Mouse (Mus musculus) small intestine, adult 2 months (tissue): ENCODE results near the gene Tmem231. TPM values are rescaled to one million over a fixed set of nuclear protein-coding genes. Genes with fewer than 3 reads are reported as not detected.

Experiments
- H3K27ac ChIP-seq: fragments of 200-500 bp; 2 replicates; pipeline ENCODE4 v1.5.1; 2012; ENCODE audit warnings: low read depth, low read length, control low read depth, inconsistent platforms; ENCODE audit not compliant: insufficient read depth
- H3K27me3 ChIP-seq: fragments of 200-500 bp; 2 replicates; pipeline ENCODE4 v1.6.1; 2012; ENCODE audit warnings: mild to moderate bottlenecking, moderate library complexity, low read length, inconsistent platforms; ENCODE audit not compliant: control insufficient read depth, insufficient read depth
- H3K36me3 ChIP-seq: fragments of 200-500 bp; 2 replicates; pipeline ENCODE4 v1.6.1; 2012; ENCODE audit warnings: mild to moderate bottlenecking, low read length, control low read depth, inconsistent platforms; ENCODE audit not compliant: control insufficient read depth, insufficient read depth
- H3K4me1 ChIP-seq: fragments of 200-500 bp; 2 replicates; pipeline ENCODE4 v1.6.1; 2012; ENCODE audit warnings: low read length, inconsistent platforms, mixed read lengths; ENCODE audit not compliant: control insufficient read depth, insufficient read depth, insufficient read length
- H3K4me3 ChIP-seq: fragments of 200-500 bp; 2 replicates; pipeline ENCODE4 v1.5.1; 2012; ENCODE audit warnings: low read depth, mild to moderate bottlenecking, control low read depth, inconsistent platforms, low read length, moderate library complexity
- CTCF ChIP-seq: fragments of 200-500 bp; IDR thresholded peaks from 2 replicates; pipeline ENCODE4 v1.5.1; 2012; ENCODE audit warnings: low read depth, mild to moderate bottlenecking, control low read depth, inconsistent platforms, low read length, moderate library complexity, mixed read lengths; ENCODE audit not compliant: insufficient replicate concordance, insufficient read length; ENCODE audit errors: extremely low read depth
- POLR2A ChIP-seq: fragments of 200-500 bp; IDR thresholded peaks from 2 replicates; pipeline ENCODE4 v1.6.1; 2012; ENCODE audit warnings: low read depth, mild to moderate bottlenecking, control low read depth, inconsistent platforms, low read length, moderate library complexity
- WGBS: fragments of 180-500 bp; shearing (Covaris S2); methylation state at CpG from one replicate; pipeline ENCODE4 v1.1.7; 2018; 5-methylcytosine and 5-hydroxymethylcytosine counted together
- polyA plus RNA-seq: library from polyadenylated mRNA; depleted of rRNA; stranded (reverse); fragments of >200 nt; gene quantifications from 2 replicates; pipeline ENCODE4 v1.2.3, GENCODE M21; 2012; rRNA removed

The Tmem231 gene
- polyA plus RNA-seq, 1 experiment, result 1.5 TPM

DNA sequence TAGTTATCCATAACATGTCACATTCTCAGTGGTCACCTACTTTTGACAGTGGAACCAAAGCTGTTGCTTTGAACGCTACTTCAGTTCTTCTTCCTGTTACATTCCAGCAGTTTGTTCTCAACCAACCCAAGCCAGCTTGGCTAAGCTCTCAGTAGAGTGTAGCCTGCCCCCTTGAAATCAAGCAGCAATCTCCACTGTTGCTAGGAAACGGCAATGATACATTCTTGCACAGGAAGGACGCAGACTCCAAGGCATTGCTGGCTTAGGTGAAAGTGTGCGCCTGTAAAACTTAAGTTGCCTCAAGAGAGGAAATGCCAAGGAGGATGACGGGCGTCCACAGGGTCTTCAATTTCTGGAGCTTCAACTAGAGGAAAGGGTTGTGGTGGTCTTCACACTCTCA is 67.8 kb downstream of the Tmem231 start:
- no peaks in the 10 kb centered on the region for H3K27me3 ChIP-seq
- peaks cover 28% of the 10 kb centered on the region for H3K36me3 ChIP-seq
- H3K27ac ChIP-seq, result no peak overlapping the region
- no peak overlapping the region for H3K4me3 ChIP-seq
- H3K4me1 ChIP-seq, result peaks cover 2% of the 10 kb centered on the region; the same call in 1 of the 2 replicates
- TF ChIP-seq POLR2A, result no peak
- 88% methylated on average over 6 of the region's 6 CpGs for WGBS

DNA sequence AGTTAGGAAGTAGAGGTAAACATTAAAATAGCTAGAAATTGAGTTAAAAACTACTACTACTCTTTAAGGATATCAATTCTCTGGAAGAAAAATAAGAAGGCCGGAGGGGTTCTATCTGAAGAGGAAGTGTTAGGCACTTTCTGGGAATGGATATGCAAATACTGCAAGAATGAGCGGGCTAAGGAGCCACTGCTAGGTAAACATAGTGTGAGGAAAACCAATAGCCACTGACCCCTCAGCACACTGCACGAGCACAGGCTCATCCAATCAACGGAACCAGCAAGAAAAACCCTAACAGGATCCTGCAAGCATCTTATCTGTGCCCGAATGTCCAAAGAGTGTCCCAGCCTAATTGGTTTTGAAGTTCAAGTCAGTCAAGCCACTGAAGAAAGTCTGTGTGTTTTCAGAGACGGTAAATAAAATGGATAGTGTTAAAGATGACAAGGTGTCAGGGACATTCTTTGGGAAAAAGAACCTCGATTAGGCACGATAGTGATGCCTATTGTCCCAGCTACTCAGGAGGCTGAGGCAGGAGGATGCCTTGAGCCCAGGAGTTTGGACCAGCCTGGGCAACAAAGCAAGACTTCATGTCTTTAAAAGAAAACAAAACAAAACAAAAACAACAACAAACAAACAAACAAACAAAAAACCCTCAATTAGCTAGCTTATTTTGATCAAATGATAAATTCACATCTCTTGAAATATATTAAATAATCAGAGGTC is 68.4 kb downstream of the Tmem231 start:
- no peaks in the 10 kb centered on the region for H3K27me3 ChIP-seq
- no peak overlapping the region for H3K4me3 ChIP-seq
- 52% methylated on average over 8 of the region's 8 CpGs for WGBS
- TF ChIP-seq CTCF (no peak), POLR2A (no peak)
- no peak overlapping the region for H3K27ac ChIP-seq
- peaks cover 28% of the 10 kb centered on the region for H3K36me3 ChIP-seq
- peaks cover 2% of the 10 kb centered on the region; the same call in 1 of the 2 replicates for H3K4me1 ChIP-seq

DNA sequence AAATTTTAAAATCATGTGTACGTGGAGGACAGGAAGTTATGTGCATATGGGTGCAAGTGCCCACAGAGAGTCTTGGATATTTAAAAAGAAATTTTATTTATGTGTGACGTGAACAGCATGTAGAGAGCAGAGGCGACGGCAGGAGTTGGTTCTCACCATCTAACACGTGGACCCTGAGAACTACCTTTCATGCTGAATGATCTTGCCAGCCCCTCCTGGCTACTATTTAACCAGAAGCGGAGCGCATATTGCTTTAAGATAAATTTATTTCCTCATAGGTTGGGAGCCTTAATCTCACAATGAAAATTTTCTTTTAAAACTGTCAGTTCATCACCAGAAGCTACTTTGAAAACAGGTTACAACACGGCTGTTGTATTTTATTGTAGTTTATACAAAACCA is 69.0 kb downstream of the Tmem231 start:
- 48% methylated on average over 8 of the region's 8 CpGs for whole genome bisulfite sequencing

DNA sequence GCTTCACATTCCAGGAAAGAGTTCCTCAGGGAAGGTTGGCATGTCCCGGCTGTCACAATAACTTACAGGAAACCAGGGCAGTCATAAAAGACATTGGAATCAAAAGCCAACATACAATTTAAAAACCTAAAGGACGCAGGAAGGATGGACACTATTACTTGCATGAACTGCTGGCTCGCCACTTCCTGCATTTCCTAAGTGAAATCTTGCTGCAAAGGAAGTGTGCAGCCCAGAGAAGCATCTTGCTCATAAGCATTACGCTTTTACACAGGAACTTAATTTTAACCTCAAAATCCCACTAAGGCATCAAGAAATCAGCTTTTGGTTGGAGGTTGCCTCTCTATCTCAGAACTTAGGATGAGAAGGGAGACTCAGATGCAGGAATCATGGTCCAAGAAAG is 70.4 kb downstream of the Tmem231 start:
- 83% methylated on average over 4 of the region's 4 CpGs for WGBS
- no peak overlapping the region for H3K4me3 ChIP-seq
- TF ChIP-seq POLR2A (no peak), CTCF (no peak)

More for the DNA sequence above, 69.0 kb downstream of the Tmem231 start:
- Histone ChIP-seq H3K4me1 (peaks cover 2% of the 10 kb centered on the region; the same call in 1 of the 2 replicates), H3K4me3 (no peak overlapping the region), H3K36me3 (peaks cover 25% of the 10 kb centered on the region), H3K27ac (no peak overlapping the region), H3K27me3 (no peaks in the 10 kb centered on the region)
- TF ChIP-seq POLR2A (no peak), CTCF (no peak)

More for the DNA sequence above, 70.4 kb downstream of the Tmem231 start:
- Histone ChIP-seq H3K27ac (no peak overlapping the region), H3K36me3 (peaks cover 19% of the 10 kb centered on the region), H3K27me3 (no peaks in the 10 kb centered on the region), H3K4me1 (peaks cover 2% of the 10 kb centered on the region; the same call in 1 of the 2 replicates)

Other genes starting within 250 kb of the Tmem231 start
- 138 and 67,254 TPM in 2 replicates for gene Ctrb1, start 242.9 kb downstream of the Tmem231 start, polyA plus RNA-seq
- 84.1 and 251 TPM in 2 replicates for gene Bcar1, start 190.1 kb downstream of the Tmem231 start, polyA plus RNA-seq
- gene Cfdp1, start 79.6 kb downstream of the Tmem231 start, polyA plus RNA-seq, result 0.20 and 0.25 TPM in 2 replicates
- gene Tmem170, start 57.1 kb downstream of the Tmem231 start, polyA plus RNA-seq, result 4.2 and 11.0 TPM in 2 replicates
- gene Chst5, start 23.4 kb downstream of the Tmem231 start, polyA plus RNA-seq, result 0.09 and 0.15 TPM in 2 replicates
- 10.2 and 14.1 TPM in 2 replicates for gene Gabarapl2, start 6.8 kb upstream of the Tmem231 start, polyA plus RNA-seq
- 0.60 and 0.91 TPM in 2 replicates for gene Adat1, start 58.4 kb upstream of the Tmem231 start, polyA plus RNA-seq
- 17.1 and 33.7 TPM in 2 replicates for gene Kars, start 77.4 kb upstream of the Tmem231 start, polyA plus RNA-seq
- 6.5 and 6.8 TPM in 2 replicates for gene Terf2ip, start 77.5 kb upstream of the Tmem231 start, polyA plus RNA-seq
- not detected in 2 replicates for gene Gm6793, start 81.2 kb upstream of the Tmem231 start, polyA plus RNA-seq